Mouse (Mus musculus): Measurements from ENCODE around the gene Fibcd1.

- TF ChIP-seq CTCF (IDR thresholded peaks at IDR 0.05; ENCODE audit: control insufficient read depth, insufficient read depth, insufficient replicate concordance, low read depth, low read length) (no peak), POLR2A (IDR thresholded peaks at IDR 0.05; ENCODE audit: control insufficient read depth, low read depth, low read length) (no peak)
Measured at GRCm38 (mm10) chr2:31880868-31881267, 35.1 kb upstream of the Fibcd1 start.

Data from testis, adult 2 months (tissue).